Mouse (Mus musculus) spleen, postnatal 10 days (tissue): ENCODE measurements around the gene Kcnc3.
A peak's percentile ranks its signal among the peaks of the same experiment; 100 is the strongest.

Experiments
- DNase-seq, 2 experiments: peaks; one replicate each; pipeline ENCODE4 v3.0.0; 2021 to 2022; ENCODE audit warnings: low spot score in 2 of 2

Gene Kcnc3

GRCm38 (mm10) chr7:44590402-44591347 is at the start of gene Kcnc3:
Gene Kcnc3, plus strand, starts transcription at chr7:44590664.
- DNase-seq: peak; percentile 42 to 88

- no peak for DNase-seq
These were observed 47.9 kb upstream of the Kcnc3 start for GRCm38 (mm10) chr7:44542555-44542954.

GRCm38 (mm10) chr7:44543071-44543470 is 47.4 kb upstream of the Kcnc3 start:
- no peak for DNase-seq

- no peak for DNase-seq
These were observed 44.2 kb upstream of the Kcnc3 start for GRCm38 (mm10) chr7:44546274-44546673.

GRCm38 (mm10) chr7:44547041-44547440 is 43.4 kb upstream of the Kcnc3 start:
- peak in 1 of 2 experiments; percentile 44 for DNase-seq

GRCm38 (mm10) chr7:44547725-44548124 is 42.7 kb upstream of the Kcnc3 start:
- peak in 1 of 2 experiments; percentile 51 for DNase-seq

GRCm38 (mm10) chr7:44548497-44549087 is 41.9 kb upstream of the Kcnc3 start, which contains the start of gene Pold1:
Gene Pold1, minus strand, starts transcription at chr7:44548849.
- DNase-seq: peak; percentile 99 to 100

- DNase-seq: no peak
These were observed 40.6 kb upstream of the Kcnc3 start for GRCm38 (mm10) chr7:44549621-44550408.

GRCm38 (mm10) chr7:44550409-44550678 is 40.1 kb upstream of the Kcnc3 start:
- no peak for DNase-seq

GRCm38 (mm10) chr7:44551301-44551700 is 39.2 kb upstream of the Kcnc3 start:
- DNase-seq: no peak

GRCm38 (mm10) chr7:44551731-44552130 is 38.7 kb upstream of the Kcnc3 start:
- DNase-seq: no peak

GRCm38 (mm10) chr7:44552141-44552908 is 38.1 kb upstream of the Kcnc3 start:
- DNase-seq: no peak

- DNase-seq: peak; percentile 81 to 94
These were observed 37.2 kb upstream of the Kcnc3 start for GRCm38 (mm10) chr7:44553196-44553764.

GRCm38 (mm10) chr7:44553826-44554225 is 36.6 kb upstream of the Kcnc3 start, which contains the start of gene Nr1h2:
Gene Nr1h2, minus strand, starts transcription at chr7:44553951.
- peak; percentile 90 to 98 for DNase-seq

GRCm38 (mm10) chr7:44557629-44558028 is 32.8 kb upstream of the Kcnc3 start:
- DNase-seq: no peak

- DNase-seq: peak; percentile 73 to 87
These were observed 29.7 kb upstream of the Kcnc3 start for GRCm38 (mm10) chr7:44560435-44561400.

GRCm38 (mm10) chr7:44563284-44563683 is 27.2 kb upstream of the Kcnc3 start:
- DNase-seq: no peak

GRCm38 (mm10) chr7:44564486-44564885 is 26.0 kb upstream of the Kcnc3 start:
- DNase-seq: no peak

GRCm38 (mm10) chr7:44565414-44565813 is 25.1 kb upstream of the Kcnc3 start:
- DNase-seq: no peak

GRCm38 (mm10) chr7:44568803-44569202 is 21.7 kb upstream of the Kcnc3 start:
- DNase-seq: no peak
